Mouse (Mus musculus): Measurements from ENCODE around the gene Cpa4. TPM values are rescaled to one million over a fixed set of nuclear protein-coding genes. Genes with fewer than 3 reads are reported as not detected.
A peak's percentile ranks its signal among the peaks of the same experiment; 100 is the strongest.

The Cpa4 gene
- polyA plus RNA-seq, 1 experiment = 0.10 TPM

DNA sequence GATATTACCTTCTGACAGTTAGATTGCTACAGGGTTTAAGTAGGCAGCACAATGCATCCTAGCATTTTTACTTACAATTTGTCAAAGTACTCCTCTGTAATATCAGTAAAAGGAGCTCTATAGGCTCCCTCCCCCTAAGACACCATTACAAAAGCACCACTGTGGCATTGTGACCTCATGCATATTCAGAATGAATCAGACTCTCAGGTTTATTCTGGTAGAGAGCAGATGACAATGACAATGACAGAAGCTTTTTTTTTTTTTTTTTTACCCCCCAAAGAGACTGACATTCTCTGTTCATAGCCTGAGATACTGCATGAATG, 17.0 kb upstream of the Cpa4 start:
- no peak overlapping the region for H3K4me3 ChIP-seq (ENCODE audit: insufficient read depth, low read length)
- TF ChIP-seq CTCF (IDR thresholded peaks at IDR 0.05; ENCODE audit: extremely low read depth, insufficient read depth, low read length) (no peak), POLR2A (IDR thresholded peaks at IDR 0.05; ENCODE audit: extremely low read depth, insufficient read depth, low read length) (no peak)
- no peak overlapping the region for H3K27ac ChIP-seq (ENCODE audit: insufficient read depth, low read length)
- peaks cover 12% of the 10 kb centered on the region; the same call in 1 of the 2 replicates for H3K4me1 ChIP-seq (ENCODE audit: control insufficient read depth, insufficient read depth, low read length)

DNA sequence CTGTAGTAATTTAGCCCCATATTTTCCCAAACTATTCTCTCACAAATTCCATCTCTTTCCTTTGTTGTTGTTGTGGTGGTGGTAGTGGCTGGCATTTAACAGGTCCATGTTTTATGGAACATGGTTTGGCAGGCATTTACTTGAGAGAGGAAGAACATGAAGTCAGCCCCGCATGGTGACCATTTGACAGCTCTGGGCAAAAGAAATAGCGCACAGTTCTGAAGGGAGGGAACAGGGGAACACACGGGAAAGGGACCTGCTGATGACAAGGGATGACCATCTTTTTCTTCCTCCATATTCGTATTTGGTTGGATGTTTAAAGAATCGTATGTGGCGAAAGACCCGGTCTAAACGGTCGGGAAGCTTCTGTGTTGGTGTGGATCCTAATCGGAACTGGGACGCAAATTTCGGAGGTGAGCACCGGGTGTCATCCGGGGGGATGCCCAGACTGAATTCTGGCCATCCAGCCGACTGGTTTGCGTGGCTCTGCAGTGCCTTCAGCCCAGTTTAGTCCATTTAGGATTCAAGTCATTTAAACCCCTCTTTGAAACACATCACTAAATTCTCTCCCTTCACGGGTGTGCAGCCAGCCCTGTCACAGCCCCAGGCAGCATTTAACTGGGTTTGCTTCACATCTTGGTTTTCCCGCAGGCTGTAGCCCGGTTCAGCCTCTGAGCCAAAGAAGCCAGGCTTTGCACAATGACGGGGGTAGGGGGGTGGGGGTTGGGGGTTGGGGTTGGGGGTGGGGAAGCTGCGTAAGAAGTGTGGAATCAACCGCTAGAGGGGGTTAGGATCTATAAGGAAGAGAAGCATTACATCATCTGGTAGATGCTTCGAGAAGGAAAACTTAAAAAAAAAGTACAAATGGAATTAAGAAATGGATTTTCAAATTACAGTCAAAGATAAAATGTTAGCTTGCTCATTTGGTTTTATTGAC, 16.3 kb upstream of the Cpa4 start:
- peak overlapping the region; percentile 47 for H3K27ac ChIP-seq (ENCODE audit: insufficient read depth, low read length)
- peak overlapping the region; percentile 15; the same call in 1 of the 2 replicates for H3K4me3 ChIP-seq (ENCODE audit: insufficient read depth, low read length)
- peaks cover 7% of the 10 kb centered on the region; the same call in 1 of the 2 replicates for H3K4me1 ChIP-seq (ENCODE audit: control insufficient read depth, insufficient read depth, low read length)
- no peak for TF ChIP-seq CTCF (IDR thresholded peaks at IDR 0.05; ENCODE audit: extremely low read depth, insufficient read depth, low read length)
- TF ChIP-seq POLR2A (IDR thresholded peaks at IDR 0.05; ENCODE audit: extremely low read depth, insufficient read depth, low read length) = peak; percentile 43; the same call in 1 of the 2 replicates

DNA sequence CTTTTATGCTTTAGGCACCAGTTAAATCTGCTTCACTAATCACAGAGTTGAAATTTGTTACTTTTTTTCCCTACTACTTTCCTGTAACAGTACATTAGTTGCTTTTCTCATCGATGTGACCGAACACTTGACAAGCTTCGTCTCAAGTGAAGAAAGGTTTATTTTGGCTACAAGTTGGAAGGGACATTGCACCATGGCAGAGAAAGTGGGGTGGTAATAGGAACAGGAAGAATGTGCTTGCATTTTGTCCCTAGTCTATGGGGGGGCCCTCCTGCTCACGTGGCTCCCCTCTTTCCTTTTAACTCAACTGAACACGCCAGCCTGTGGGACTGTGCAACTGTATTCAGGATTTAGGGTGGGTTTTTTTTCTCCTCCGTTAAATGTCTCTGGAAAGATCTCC, 15.5 kb upstream of the Cpa4 start:
- no peak overlapping the region for H3K4me3 ChIP-seq (ENCODE audit: insufficient read depth, low read length)
- no peak overlapping the region for H3K27ac ChIP-seq (ENCODE audit: insufficient read depth, low read length)
- peaks cover 7% of the 10 kb centered on the region; the same call in 1 of the 2 replicates for H3K4me1 ChIP-seq (ENCODE audit: control insufficient read depth, insufficient read depth, low read length)
- no peak for TF ChIP-seq CTCF (IDR thresholded peaks at IDR 0.05; ENCODE audit: extremely low read depth, insufficient read depth, low read length)
- TF ChIP-seq POLR2A (IDR thresholded peaks at IDR 0.05; ENCODE audit: extremely low read depth, insufficient read depth, low read length) = no peak

GRCm38 (mm10) chr6:30553381-30554010, 14.7 kb upstream of the Cpa4 start:
- H3K4me3 ChIP-seq (ENCODE audit: insufficient read depth, low read length) = no peak overlapping the region
- no peak overlapping the region for H3K27ac ChIP-seq (ENCODE audit: insufficient read depth, low read length)
- TF ChIP-seq POLR2A (IDR thresholded peaks at IDR 0.05; ENCODE audit: extremely low read depth, insufficient read depth, low read length) = no peak
- H3K4me1 ChIP-seq (ENCODE audit: control insufficient read depth, insufficient read depth, low read length) = peaks cover 6% of the 10 kb centered on the region; the same call in 1 of the 2 replicates

GRCm38 (mm10) chr6:30554092-30554491, 14.1 kb upstream of the Cpa4 start:
- no peak for TF ChIP-seq POLR2A (IDR thresholded peaks at IDR 0.05; ENCODE audit: extremely low read depth, insufficient read depth, low read length)
- no peak for TF ChIP-seq CTCF (IDR thresholded peaks at IDR 0.05; ENCODE audit: extremely low read depth, insufficient read depth, low read length)
- H3K27ac ChIP-seq (ENCODE audit: insufficient read depth, low read length) = no peak overlapping the region

GRCm38 (mm10) chr6:30554621-30555170, 13.5 kb upstream of the Cpa4 start:
- H3K27ac ChIP-seq (ENCODE audit: insufficient read depth, low read length) = no peak overlapping the region
- no peak overlapping the region for H3K4me3 ChIP-seq (ENCODE audit: insufficient read depth, low read length)
- peaks cover 6% of the 10 kb centered on the region; the same call in 1 of the 2 replicates for H3K4me1 ChIP-seq (ENCODE audit: control insufficient read depth, insufficient read depth, low read length)
- no peak for TF ChIP-seq CTCF (IDR thresholded peaks at IDR 0.05; ENCODE audit: extremely low read depth, insufficient read depth, low read length)
- no peak for TF ChIP-seq POLR2A (IDR thresholded peaks at IDR 0.05; ENCODE audit: extremely low read depth, insufficient read depth, low read length)

More at GRCm38 (mm10) chr6:30554092-30554491, 14.1 kb upstream of the Cpa4 start:
- peaks cover 6% of the 10 kb centered on the region; the same call in 1 of the 2 replicates for H3K4me1 ChIP-seq (ENCODE audit: control insufficient read depth, insufficient read depth, low read length)
- H3K4me3 ChIP-seq (ENCODE audit: insufficient read depth, low read length) = no peak overlapping the region

- H3K4me1 ChIP-seq (ENCODE audit: control insufficient read depth, insufficient read depth, low read length) = peaks cover 4% of the 10 kb centered on the region; the same call in 1 of the 2 replicates
- no peak overlapping the region for H3K27ac ChIP-seq (ENCODE audit: insufficient read depth, low read length)
- no peak overlapping the region for H3K4me3 ChIP-seq (ENCODE audit: insufficient read depth, low read length)
- no peak for TF ChIP-seq POLR2A (IDR thresholded peaks at IDR 0.05; ENCODE audit: extremely low read depth, insufficient read depth, low read length)
- no peak for TF ChIP-seq CTCF (IDR thresholded peaks at IDR 0.05; ENCODE audit: extremely low read depth, insufficient read depth, low read length)
Observed at GRCm38 (mm10) chr6:30556080-30556479, 12.1 kb upstream of the Cpa4 start.

GRCm38 (mm10) chr6:30559726-30560125, 8.4 kb upstream of the Cpa4 start:
- no peaks in the 10 kb centered on the region for H3K4me1 ChIP-seq (ENCODE audit: control insufficient read depth, insufficient read depth, low read length)
- no peak overlapping the region for H3K27ac ChIP-seq (ENCODE audit: insufficient read depth, low read length)
- TF ChIP-seq POLR2A (IDR thresholded peaks at IDR 0.05; ENCODE audit: extremely low read depth, insufficient read depth, low read length) = no peak
- TF ChIP-seq CTCF (IDR thresholded peaks at IDR 0.05; ENCODE audit: extremely low read depth, insufficient read depth, low read length) = no peak
- H3K4me3 ChIP-seq (ENCODE audit: insufficient read depth, low read length) = no peak overlapping the region

- TF ChIP-seq CTCF (IDR thresholded peaks at IDR 0.05; ENCODE audit: extremely low read depth, insufficient read depth, low read length) (no peak), POLR2A (IDR thresholded peaks at IDR 0.05; ENCODE audit: extremely low read depth, insufficient read depth, low read length) (no peak)
- Histone ChIP-seq H3K27ac (ENCODE audit: insufficient read depth, low read length) (no peak overlapping the region), H3K4me1 (ENCODE audit: control insufficient read depth, insufficient read depth, low read length) (no peaks in the 10 kb centered on the region), H3K4me3 (ENCODE audit: insufficient read depth, low read length) (no peak overlapping the region)
Observed at GRCm38 (mm10) chr6:30562132-30562531, 6.0 kb upstream of the Cpa4 start.
